Mouse (Mus musculus) hindbrain, embryonic 15.5 days (tissue): Measurements from ENCODE around the gene Urb2. TPM values are rescaled to one million over a fixed set of nuclear protein-coding genes. Genes with fewer than 3 reads are reported as not detected.

Source experiments
- ATAC-seq: fragments of 200-750 bp; cut with Nextera tagmentation; 2 replicates; pipeline ENCODE4 v1.8.0; 2017; ENCODE audit warnings: low read depth, moderate number of reproducible peaks, moderate TSS enrichment; ENCODE audit not compliant: low FRiP score
- H3K27ac ChIP-seq: fragments of 300-500 bp; sonication (generic); replicated peaks from 2 replicates; pipeline ENCODE4 v1.5.1; 2015; ENCODE audit warnings: mild to moderate bottlenecking, inconsistent platforms
- H3K27me3 ChIP-seq: fragments of 300-500 bp; sonication (generic); 2 replicates; pipeline ENCODE4 v1.6.1; 2015; ENCODE audit warnings: control low read depth, inconsistent platforms
- H3K36me3 ChIP-seq: fragments of 300-500 bp; sonication (generic); 2 replicates; pipeline ENCODE4 v1.6.1; 2015; ENCODE audit warnings: control low read depth, inconsistent platforms
- H3K4me1 ChIP-seq: fragments of 300-500 bp; sonication (generic); replicated peaks from 2 replicates; pipeline ENCODE4 v1.6.1; 2015; ENCODE audit warnings: control low read depth, inconsistent platforms
- H3K4me2 ChIP-seq: fragments of 300-500 bp; sonication (generic); 2 replicates; pipeline ENCODE4 v1.6.1; 2015; ENCODE audit warnings: moderate library complexity, mild to moderate bottlenecking, inconsistent platforms
- H3K4me3 ChIP-seq: fragments of 300-500 bp; sonication (generic); 2 replicates; pipeline ENCODE4 v1.5.1; 2015; ENCODE audit warnings: mild to moderate bottlenecking, inconsistent platforms
- H3K9ac ChIP-seq: fragments of 300-500 bp; sonication (generic); 2 replicates; pipeline ENCODE4 v1.6.1; 2015; ENCODE audit warnings: inconsistent platforms
- H3K9me3 ChIP-seq: fragments of 300-500 bp; sonication (generic); 2 replicates; pipeline ENCODE4 v1.6.1; 2016; ENCODE audit warnings: control low read depth, inconsistent platforms
- WGBS: fragments of 180-500 bp; shearing (Covaris S2); methylation state at CpG from one replicate; pipeline ENCODE4 v1.1.7; 2015; 5-methylcytosine and 5-hydroxymethylcytosine counted together
- polyA plus RNA-seq: library from polyadenylated mRNA; unstranded; fragments of >200 nt; fragmentation: Nextera tagmentation; extraction: Ambion mirVana; gene quantifications from 2 replicates; pipeline ENCODE4 v1.2.1, GENCODE M21; 2015

The Urb2 gene
- 3.1 and 3.5 TPM in 2 replicates for polyA plus RNA-seq

DNA sequence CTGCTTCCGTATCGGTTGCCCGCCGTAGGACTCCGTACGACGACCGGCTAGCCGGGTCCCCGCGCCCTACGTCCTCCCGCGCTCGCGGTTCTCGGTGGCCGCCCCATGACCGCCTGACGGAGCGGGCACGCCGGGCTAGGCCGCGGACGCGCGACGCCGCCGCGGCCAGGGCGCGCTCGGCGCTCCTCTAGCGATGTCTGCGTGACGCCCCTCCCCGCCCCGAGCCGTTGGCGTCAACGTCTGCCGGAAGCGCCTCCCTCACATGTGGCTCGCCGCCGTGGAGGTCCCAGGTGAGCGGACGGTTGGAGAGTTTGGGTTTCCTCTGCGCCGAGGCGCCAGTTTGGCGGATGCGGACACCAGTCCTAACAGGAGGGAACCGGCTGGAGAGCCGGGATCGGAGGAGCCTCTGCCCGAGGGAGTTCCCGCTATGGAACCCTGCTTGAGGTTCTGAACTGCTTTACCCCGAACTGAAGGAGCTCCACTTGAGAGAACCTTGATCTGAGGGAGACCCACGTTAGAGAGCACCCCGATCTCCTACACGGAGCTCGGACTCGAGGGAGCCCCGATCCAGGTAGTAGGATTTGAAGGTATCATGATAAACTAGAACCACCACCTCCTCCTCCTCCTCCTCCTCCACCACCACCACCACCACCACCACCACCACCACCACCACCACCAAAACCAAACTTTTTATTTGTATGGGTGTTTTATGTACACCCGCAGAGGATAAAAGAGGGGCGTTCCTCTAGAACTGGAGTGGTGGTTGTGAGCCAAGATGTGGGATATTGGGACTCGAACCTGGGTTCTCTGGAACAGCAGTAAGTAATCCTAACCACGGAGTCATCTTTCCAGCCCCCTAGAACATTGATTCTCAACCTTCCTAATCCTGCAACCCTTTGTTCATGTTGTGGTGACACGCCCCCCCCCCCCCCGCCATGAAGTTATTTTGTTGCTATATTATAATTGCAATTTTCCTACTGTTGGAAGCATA, at the start of gene Urb2, which contains the start of gene Taf5l:
Gene Urb2 (plus strand): TSS at position 272 of the 991 bp plus-strand sequence.
Gene Taf5l (minus strand): TSS at position 161 of the 991 bp plus-strand sequence.
- H3K4me2 ChIP-seq, result peak within 1 kb of the TSS; percentile 60
- peak within 1 kb of the TSS; percentile 64 for H3K4me3 ChIP-seq
- H3K9ac ChIP-seq, result peak within 1 kb of the TSS; percentile 59
- no peaks in the 10 kb centered on the region for H3K27me3 ChIP-seq
- peak; percentile 95 for ATAC-seq
- H3K36me3 ChIP-seq, result peaks cover 8% of the 10 kb centered on the region
- peak within 1 kb of the TSS; percentile 93 for H3K27ac ChIP-seq
- peaks cover 28% of the 10 kb centered on the region for H3K4me1 ChIP-seq
- WGBS, result 2% methylated on average over 73 of the region's 74 CpGs
- no peaks in the 10 kb centered on the region for H3K9me3 ChIP-seq

DNA sequence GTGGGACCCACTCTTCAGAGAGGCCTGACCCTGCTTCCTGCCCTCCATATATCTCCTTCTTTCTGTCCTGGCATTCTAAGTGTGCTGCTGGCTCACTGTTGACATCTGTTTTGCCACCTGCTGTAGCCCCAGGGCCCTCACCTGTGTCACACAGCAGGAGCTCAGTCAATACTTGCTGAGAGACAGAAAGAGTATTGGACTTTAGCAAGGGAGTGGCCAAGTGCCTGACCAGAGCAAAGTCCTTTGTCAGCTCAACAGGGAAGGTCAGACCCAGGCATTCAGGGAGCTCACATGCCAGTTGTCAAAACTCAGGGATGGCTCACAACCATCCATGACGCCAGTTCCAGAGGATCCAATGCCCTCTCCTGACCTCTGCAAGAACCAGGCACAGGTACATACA, 47.8 kb upstream of the Urb2 start:
- Histone ChIP-seq H3K9me3 (no peaks in the 10 kb centered on the region), H3K4me3 (no peak overlapping the region), H3K4me1 (no peaks in the 10 kb centered on the region), H3K4me2 (no peak overlapping the region), H3K27me3 (no peaks in the 10 kb centered on the region), H3K27ac (no peak overlapping the region), H3K9ac (no peak overlapping the region), H3K36me3 (peaks cover 16% of the 10 kb centered on the region; the same call in 1 of the 2 replicates)
- WGBS, result 81% methylated on average over 1 of the region's 1 CpGs
- no peak for ATAC-seq

DNA sequence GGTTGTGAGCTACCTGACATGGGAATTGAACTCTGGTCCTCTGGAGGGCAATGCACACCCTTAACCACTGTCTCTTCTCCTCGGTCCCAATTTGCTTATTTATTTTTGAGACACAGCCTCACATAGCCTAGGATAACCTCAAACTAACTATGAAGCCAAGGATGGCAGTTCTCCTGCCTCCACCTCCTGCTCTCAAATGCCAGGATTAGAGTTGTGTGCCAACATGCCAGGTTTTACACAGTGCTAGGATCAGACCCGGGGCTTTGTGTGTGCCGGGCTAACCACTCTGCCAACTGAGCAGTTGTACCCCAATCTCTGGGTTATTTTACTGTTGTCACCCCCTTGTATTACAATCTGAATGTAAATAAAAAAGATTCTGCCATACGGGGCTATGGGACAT, 43.8 kb upstream of the Urb2 start:
- H3K4me3 ChIP-seq, result no peak overlapping the region
- H3K9me3 ChIP-seq, result no peaks in the 10 kb centered on the region
- no peak overlapping the region for H3K4me2 ChIP-seq
- H3K27ac ChIP-seq, result no peak overlapping the region
- WGBS, result 91% methylated on average over 4 of the region's 4 CpGs
- no peak overlapping the region for H3K9ac ChIP-seq
- no peaks in the 10 kb centered on the region for H3K27me3 ChIP-seq
- no peaks in the 10 kb centered on the region for H3K36me3 ChIP-seq
- H3K4me1 ChIP-seq, result peaks cover 24% of the 10 kb centered on the region
- ATAC-seq, result no peak

DNA sequence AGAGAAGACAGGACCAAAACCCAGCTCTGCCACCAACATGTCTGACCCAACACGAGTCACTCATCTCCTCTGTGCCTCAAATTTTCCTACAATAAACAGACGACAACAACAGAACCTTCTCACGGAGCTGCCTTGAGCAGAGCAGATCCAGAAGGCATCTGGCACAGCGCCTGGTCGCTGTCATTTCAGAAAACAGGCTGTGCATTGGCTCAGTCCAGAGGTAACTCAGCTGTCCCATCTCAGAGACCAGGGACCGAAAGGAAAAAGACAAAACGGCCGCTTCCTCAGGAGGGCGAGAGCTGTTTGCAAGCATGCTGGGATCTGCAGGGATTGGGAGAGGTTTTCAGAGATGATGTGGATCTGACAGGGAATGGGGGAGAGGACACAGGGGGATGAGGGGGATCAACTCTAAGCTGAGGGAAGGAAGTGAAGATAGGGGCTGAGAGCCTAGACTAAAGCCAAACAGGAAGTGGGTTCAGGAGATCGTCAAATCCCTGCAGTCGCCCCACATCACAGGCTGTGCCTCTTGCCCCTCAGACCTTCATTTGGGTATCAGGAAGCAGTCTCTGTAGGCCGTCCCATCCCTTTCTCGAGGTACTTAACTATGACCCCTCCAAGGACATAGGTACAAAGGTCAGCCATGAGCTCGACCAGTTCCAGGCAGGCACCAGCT, 43.0 kb upstream of the Urb2 start:
- no peaks in the 10 kb centered on the region for H3K36me3 ChIP-seq
- H3K27me3 ChIP-seq, result no peaks in the 10 kb centered on the region
- H3K9ac ChIP-seq, result no peak overlapping the region
- peaks cover 28% of the 10 kb centered on the region for H3K4me1 ChIP-seq
- H3K9me3 ChIP-seq, result no peaks in the 10 kb centered on the region
- H3K4me2 ChIP-seq, result no peak overlapping the region
- H3K27ac ChIP-seq, result no peak overlapping the region
- 68% methylated on average over 14 of the region's 14 CpGs for WGBS
- ATAC-seq, result no peak
- H3K4me3 ChIP-seq, result no peak overlapping the region

DNA sequence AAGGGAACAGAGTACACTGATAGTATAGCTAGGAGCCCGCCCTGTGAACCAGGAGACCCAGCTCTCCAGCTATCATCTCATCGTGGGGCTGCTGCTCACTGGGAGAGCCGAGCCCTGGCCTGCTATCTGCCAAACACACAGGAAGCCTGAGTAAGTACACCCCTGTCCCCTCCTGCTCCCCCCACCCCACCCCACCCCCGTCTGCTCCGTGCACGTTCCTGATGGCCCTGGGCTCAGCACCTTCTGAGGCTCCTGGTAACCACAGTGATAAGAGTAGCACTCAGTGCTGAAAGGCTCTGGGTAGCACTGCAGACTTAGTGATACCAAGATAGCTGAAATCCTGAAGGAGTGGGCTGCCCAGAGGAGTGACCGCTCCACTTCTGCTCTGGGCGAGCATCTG, 42.4 kb upstream of the Urb2 start:
- no peak overlapping the region for H3K4me3 ChIP-seq
- no peak overlapping the region for H3K27ac ChIP-seq
- no peaks in the 10 kb centered on the region for H3K9me3 ChIP-seq
- no peaks in the 10 kb centered on the region for H3K27me3 ChIP-seq
- peaks cover 29% of the 10 kb centered on the region for H3K4me1 ChIP-seq
- ATAC-seq, result no peak
- WGBS, result 85% methylated on average over 8 of the region's 8 CpGs
- H3K4me2 ChIP-seq, result no peak overlapping the region
- H3K36me3 ChIP-seq, result no peaks in the 10 kb centered on the region
- no peak overlapping the region for H3K9ac ChIP-seq

DNA sequence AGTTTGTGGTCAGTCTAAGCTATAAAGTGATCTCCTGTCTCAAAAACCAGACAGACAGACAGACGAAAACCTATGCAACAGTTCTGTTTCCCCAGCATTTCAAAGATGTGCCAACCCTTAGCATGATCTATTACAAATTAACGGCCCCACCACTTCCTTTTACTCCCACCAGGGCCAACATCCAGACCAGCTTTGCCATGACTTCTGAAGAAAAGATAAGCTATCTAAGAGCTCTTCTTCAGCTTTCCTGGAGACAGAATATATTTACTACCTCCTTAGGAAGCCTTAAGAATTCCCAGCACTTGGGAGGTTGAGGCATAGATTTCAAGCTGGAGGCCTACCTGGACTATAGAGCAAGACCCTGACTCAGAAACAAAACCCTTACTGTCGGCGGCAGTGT, 41.1 kb upstream of the Urb2 start:
- Histone ChIP-seq H3K36me3 (no peaks in the 10 kb centered on the region), H3K27me3 (no peaks in the 10 kb centered on the region), H3K4me1 (peaks cover 29% of the 10 kb centered on the region), H3K27ac (no peak overlapping the region), H3K9ac (no peak overlapping the region), H3K4me3 (no peak overlapping the region), H3K9me3 (no peaks in the 10 kb centered on the region), H3K4me2 (0 out of 2 replicates have a peak overlapping the region, but pooled peaks have one; percentile 77)
- no peak for ATAC-seq
- 71% methylated on average over 4 of the region's 4 CpGs for WGBS

DNA sequence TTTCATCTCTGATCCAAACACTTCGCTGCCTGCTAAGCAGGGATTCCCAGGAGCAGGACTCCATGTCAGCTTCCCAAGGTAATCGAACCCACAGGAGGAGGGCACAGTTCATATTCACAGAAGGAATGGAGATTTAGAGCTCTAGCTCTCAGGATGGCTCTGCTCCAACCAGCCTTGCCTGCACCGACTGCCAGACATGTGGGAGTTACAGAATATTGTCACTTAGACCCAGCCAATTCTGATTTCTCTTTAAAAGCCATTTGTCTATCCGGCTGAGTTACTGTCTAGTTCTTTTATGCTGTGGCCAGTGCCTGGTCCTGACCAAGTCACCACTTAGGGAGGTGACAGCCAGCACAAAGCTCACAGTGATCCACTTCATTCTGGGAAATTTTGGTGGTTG, 39.6 kb upstream of the Urb2 start:
- no peaks in the 10 kb centered on the region for H3K27me3 ChIP-seq
- 42% methylated on average over 4 of the region's 4 CpGs for WGBS
- peak overlapping the region; percentile 81 for H3K4me3 ChIP-seq
- H3K27ac ChIP-seq, result no peak overlapping the region
- ATAC-seq, result no peak
- peak overlapping the region; percentile 77 for H3K4me2 ChIP-seq
- H3K4me1 ChIP-seq, result peaks cover 29% of the 10 kb centered on the region
- H3K9ac ChIP-seq, result 0 out of 2 replicates have a peak overlapping the region, but pooled peaks have one; percentile 22
- H3K9me3 ChIP-seq, result no peaks in the 10 kb centered on the region
- H3K36me3 ChIP-seq, result no peaks in the 10 kb centered on the region

DNA sequence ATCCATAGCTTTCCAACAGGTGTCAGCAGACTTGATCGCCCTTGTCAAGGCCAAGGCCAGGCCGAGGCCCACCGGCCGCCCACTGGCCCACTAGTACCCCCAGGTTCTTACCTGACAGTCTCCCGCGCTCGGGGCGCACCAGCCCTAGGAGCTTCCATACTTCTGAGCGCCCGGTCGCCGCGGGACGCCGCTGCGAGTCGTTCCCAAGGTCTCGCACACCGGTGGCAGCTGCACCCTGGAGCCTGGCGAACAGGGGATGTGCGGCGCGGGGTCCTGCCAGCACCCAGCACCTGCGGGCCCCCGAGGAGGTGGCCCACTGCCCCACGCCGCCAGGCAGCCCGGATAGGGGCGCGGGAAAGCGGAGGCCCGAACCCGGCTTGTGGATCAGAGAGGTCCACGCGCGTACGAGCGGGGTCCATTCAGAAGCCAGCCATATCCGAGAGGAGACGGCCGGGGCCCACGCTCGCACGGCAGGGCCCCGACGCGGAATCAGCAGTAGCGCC, 39.0 kb upstream of the Urb2 start:
- peaks cover 29% of the 10 kb centered on the region for H3K4me1 ChIP-seq
- H3K36me3 ChIP-seq, result no peaks in the 10 kb centered on the region
- no peaks in the 10 kb centered on the region for H3K9me3 ChIP-seq
- H3K4me2 ChIP-seq, result peak overlapping the region; percentile 77
- under 1% methylated on average over 48 of the region's 48 CpGs for WGBS
- peak overlapping the region; percentile 81 for H3K4me3 ChIP-seq
- no peaks in the 10 kb centered on the region for H3K27me3 ChIP-seq
- H3K27ac ChIP-seq, result peak overlapping the region; percentile 75
- peak overlapping the region; percentile 73 for H3K9ac ChIP-seq
- 0 out of 2 replicates have a peak, but pooled peaks have one; percentile 17 for ATAC-seq

DNA sequence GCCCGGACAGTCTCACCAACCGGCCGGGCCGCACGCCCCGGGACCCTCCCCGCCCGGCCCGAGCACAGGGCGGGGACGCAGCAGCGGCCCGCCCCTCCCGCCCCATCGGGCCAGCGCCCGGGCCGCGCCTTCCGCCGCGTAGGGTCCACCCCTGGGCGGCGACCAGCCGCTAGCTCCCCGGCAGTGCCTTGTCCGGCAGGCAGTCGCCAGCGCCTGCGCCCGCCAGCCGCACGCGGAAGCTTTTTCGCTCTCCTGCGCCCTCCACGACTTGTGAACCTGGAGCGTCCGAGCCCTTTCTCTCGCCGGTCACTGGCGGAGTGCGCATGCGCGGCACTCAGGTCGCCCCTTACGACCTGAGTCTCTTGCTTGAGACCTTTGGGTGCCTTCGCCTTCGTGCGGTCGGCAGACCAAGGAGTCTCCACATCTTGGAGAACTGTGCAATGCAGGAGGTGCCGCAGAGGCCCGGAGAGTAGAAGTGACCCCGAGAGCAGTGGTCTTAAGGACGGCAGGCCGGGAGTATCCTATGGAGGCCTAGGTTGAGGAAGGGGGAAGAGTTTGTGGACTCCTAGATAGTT, 38.4 kb upstream of the Urb2 start, which contains the start of gene Abcb10:
Gene Abcb10 (minus strand): TSS at position 297 of the 575 bp plus-strand sequence.
- 1% methylated on average over 44 of the region's 56 CpGs for WGBS

DNA sequence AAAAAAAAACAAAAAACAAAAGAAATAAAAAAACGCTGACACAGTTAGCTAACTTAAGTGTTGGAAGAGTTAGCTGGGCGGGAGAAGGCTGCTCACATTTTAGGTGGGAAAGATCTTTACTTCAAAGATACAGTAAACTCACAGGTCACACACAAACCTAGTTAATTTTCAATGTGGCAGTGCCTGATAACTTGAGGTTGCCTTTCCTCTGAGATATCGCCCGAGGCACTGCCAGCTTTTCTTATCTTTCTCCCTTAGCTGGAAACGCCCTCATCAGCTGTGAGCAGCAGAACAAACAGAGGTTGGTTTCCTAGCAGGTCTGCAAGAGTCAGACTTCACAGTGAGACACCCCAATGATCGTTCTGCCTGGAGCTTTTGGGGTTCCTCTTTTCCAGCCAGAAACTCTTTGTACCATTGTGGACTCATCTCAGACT, 32.7 kb upstream of the Urb2 start:
- Histone ChIP-seq H3K9ac (no peak overlapping the region), H3K9me3 (no peaks in the 10 kb centered on the region), H3K27me3 (no peaks in the 10 kb centered on the region), H3K27ac (no peak overlapping the region), H3K36me3 (no peaks in the 10 kb centered on the region), H3K4me1 (no peaks in the 10 kb centered on the region), H3K4me3 (no peak overlapping the region), H3K4me2 (no peak overlapping the region)
- ATAC-seq, result no peak
- 75% methylated on average over 6 of the region's 6 CpGs for WGBS

More for the DNA sequence above, 38.4 kb upstream of the Urb2 start, which contains the start of gene Abcb10:
- peak; percentile 95 for ATAC-seq
- Histone ChIP-seq H3K4me2 (peak within 1 kb of the TSS; percentile 77), H3K9ac (peak within 1 kb of the TSS; percentile 73), H3K4me3 (peak within 1 kb of the TSS; percentile 81), H3K36me3 (no peaks in the 10 kb centered on the region), H3K27ac (peak within 1 kb of the TSS; percentile 75), H3K9me3 (no peaks in the 10 kb centered on the region), H3K4me1 (peaks cover 29% of the 10 kb centered on the region), H3K27me3 (no peaks in the 10 kb centered on the region)

DNA sequence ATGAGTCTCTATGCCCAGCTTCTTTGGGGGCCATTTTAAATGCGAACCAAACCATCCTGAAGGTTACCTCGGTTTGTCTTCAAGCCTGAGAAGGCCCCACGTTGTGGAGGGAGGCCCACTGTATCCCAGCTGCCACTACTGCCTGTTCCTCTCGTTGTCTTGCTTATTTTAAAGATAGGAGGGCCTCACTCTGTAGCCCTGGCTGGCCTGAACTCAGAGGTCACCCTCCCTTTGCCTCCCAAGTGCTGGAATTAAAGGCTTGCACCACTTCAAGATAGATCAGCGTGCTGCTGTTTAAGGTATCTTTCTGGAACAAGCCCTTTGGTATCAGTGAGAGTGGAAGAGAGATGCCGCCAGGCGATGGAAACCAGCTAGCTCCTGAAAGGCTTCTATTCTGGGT, 32.2 kb upstream of the Urb2 start:
- no peak overlapping the region for H3K9ac ChIP-seq
- no peaks in the 10 kb centered on the region for H3K36me3 ChIP-seq
- H3K9me3 ChIP-seq, result no peaks in the 10 kb centered on the region
- H3K4me3 ChIP-seq, result no peak overlapping the region
- no peak overlapping the region for H3K4me2 ChIP-seq
- no peak for ATAC-seq
- WGBS, result 81% methylated on average over 7 of the region's 7 CpGs
- H3K27me3 ChIP-seq, result no peaks in the 10 kb centered on the region
- no peaks in the 10 kb centered on the region for H3K4me1 ChIP-seq
- no peak overlapping the region for H3K27ac ChIP-seq
